Mouse (Mus musculus): Measurements from ENCODE around the gene 1110051M20Rik. TPM values are rescaled to one million over a fixed set of nuclear protein-coding genes. Genes with fewer than 3 reads are reported as not detected.

The 1110051M20Rik gene
- polyA plus RNA-seq, 2 experiments: 34.9 to 50.6 TPM

DNA sequence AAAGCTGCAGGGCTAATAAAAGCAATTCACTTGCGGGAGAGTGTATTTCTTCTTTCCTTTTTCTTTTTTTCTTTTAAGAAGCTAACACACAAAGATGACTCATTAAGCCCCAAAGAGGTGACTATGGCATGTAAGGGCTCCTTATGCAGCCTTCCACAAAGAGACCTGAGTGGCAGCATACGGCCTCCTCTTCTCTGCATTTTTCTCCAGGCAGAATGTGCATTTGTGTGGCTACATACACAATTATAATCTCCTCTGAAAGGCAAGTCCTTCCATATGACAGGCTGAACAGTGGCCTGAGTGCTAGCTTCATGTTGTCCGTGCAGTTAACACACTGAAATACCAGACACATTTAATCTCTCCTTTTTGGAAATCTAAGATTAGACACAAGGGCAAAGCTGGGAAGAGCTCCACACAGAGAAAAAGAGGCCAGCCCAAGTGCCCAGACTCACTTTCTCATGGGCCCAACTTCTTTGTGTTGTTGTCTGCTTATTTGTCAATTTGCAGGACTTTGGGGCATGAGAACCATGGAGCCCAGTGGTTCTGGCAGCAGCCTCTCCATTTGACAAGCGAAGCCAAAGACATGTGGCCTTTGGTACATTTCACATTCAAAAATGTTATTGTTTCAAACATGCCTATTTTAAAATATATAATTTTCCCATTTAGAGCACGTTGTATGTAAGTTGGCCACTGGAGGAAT lies 7.2 kb downstream of the 1110051M20Rik start:
- no peak for DNase-seq (ENCODE audit: low spot score)
- Histone ChIP-seq H3K9ac (ENCODE audit: low read depth, low read length, severe bottlenecking) (no peak overlapping the region), H3K4me3 (replicated peaks; ENCODE audit: low read length) (no peak overlapping the region), H3K36me3 (ENCODE audit: control insufficient read depth, insufficient read depth, low read length) (no peaks in the 10 kb centered on the region), H3K27ac (replicated peaks; ENCODE audit: low read depth, low read length) (no peak overlapping the region), H3K27me3 (ENCODE audit: control insufficient read depth, insufficient read depth, low read length) (no peaks in the 10 kb centered on the region), H3K4me1 (ENCODE audit: control insufficient read depth, insufficient read depth, low read length) (no peaks in the 10 kb centered on the region), H3K9me3 (ENCODE audit: control insufficient read depth, low read length) (no peaks in the 10 kb centered on the region), H3K4me2 (replicated peaks; ENCODE audit: low read depth, low read length, severe bottlenecking) (no peak overlapping the region)
- no peak for ATAC-seq (ENCODE audit: low FRiP score, low read depth)
- WGBS: 84% methylated on average over 5 of the region's 5 CpGs
- no peak for TF ChIP-seq POLR2A (IDR thresholded peaks at IDR 0.05; ENCODE audit: borderline replicate concordance, extremely low read depth, insufficient read depth, insufficient read length)

DNA sequence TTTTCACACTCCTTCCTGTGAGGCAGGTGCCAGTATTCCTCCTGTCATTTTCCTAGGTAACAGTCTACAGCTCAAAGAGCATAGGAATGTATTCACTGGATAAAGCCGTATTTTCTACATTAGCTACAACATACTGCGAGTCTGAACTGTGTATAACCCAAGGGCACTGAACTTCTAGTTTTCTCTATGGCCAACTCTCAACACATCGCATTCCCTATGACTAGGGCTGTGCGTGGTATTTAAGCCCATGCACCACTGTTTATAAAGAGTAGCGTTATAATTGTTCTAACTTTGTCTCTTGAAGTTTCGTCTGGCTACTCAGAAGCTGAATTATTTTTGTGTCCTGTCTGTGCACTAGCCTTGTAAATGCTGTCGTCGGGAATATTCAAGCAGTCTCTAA lies 7.8 kb downstream of the 1110051M20Rik start:
- Histone ChIP-seq H3K4me2 (replicated peaks; ENCODE audit: low read depth, low read length, severe bottlenecking) (no peak overlapping the region), H3K9ac (ENCODE audit: low read depth, low read length, severe bottlenecking) (no peak overlapping the region), H3K9me3 (ENCODE audit: control insufficient read depth, low read length) (no peaks in the 10 kb centered on the region), H3K27me3 (ENCODE audit: control insufficient read depth, insufficient read depth, low read length) (no peaks in the 10 kb centered on the region), H3K27ac (replicated peaks; ENCODE audit: low read depth, low read length) (no peak overlapping the region), H3K4me1 (ENCODE audit: control insufficient read depth, insufficient read depth, low read length) (no peaks in the 10 kb centered on the region), H3K4me3 (replicated peaks; ENCODE audit: low read length) (no peak overlapping the region), H3K36me3 (ENCODE audit: control insufficient read depth, insufficient read depth, low read length) (no peaks in the 10 kb centered on the region)
- no peak for ATAC-seq (ENCODE audit: low FRiP score, low read depth)
- WGBS: 91% methylated on average over 8 of the region's 8 CpGs
- DNase-seq (ENCODE audit: low spot score): no peak
- TF ChIP-seq POLR2A (IDR thresholded peaks at IDR 0.05; ENCODE audit: borderline replicate concordance, extremely low read depth, insufficient read depth, insufficient read length): no peak

DNA sequence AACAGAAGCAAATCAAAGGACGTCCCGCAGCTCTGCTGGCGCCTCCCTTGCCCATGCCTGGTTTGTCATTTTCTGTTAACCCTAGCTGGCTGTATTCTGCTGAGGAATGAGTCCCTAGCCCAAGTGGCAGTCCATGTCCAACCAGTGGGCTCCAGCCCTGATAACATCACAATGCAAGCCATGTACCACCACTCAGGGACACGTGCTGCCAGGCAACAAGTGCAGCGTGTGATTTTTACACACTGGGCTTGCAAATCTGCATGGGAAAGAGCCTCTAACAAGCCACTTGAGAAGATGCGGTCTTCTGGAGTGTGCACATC lies 13.9 kb downstream of the 1110051M20Rik start:
- H3K4me2 ChIP-seq (replicated peaks; ENCODE audit: low read depth, low read length, severe bottlenecking): no peak overlapping the region
- no peaks in the 10 kb centered on the region for H3K9me3 ChIP-seq (ENCODE audit: control insufficient read depth, low read length)
- DNase-seq (ENCODE audit: low spot score) (no peak), ATAC-seq (ENCODE audit: low FRiP score, low read depth) (no peak)
- H3K27me3 ChIP-seq (ENCODE audit: control insufficient read depth, insufficient read depth, low read length): no peaks in the 10 kb centered on the region
- no peak overlapping the region for H3K9ac ChIP-seq (ENCODE audit: low read depth, low read length, severe bottlenecking)
- 44% methylated on average over 6 of the region's 6 CpGs for WGBS
- no peak overlapping the region for H3K27ac ChIP-seq (replicated peaks; ENCODE audit: low read depth, low read length)
- TF ChIP-seq POLR2A (IDR thresholded peaks at IDR 0.05; ENCODE audit: borderline replicate concordance, extremely low read depth, insufficient read depth, insufficient read length): no peak
- 0 out of 2 replicates have a peak, but pooled peaks cover 4% of the 10 kb centered on the region for H3K4me1 ChIP-seq (ENCODE audit: control insufficient read depth, insufficient read depth, low read length)
- H3K36me3 ChIP-seq (ENCODE audit: control insufficient read depth, insufficient read depth, low read length): no peaks in the 10 kb centered on the region
- H3K4me3 ChIP-seq (replicated peaks; ENCODE audit: low read length): no peak overlapping the region

DNA sequence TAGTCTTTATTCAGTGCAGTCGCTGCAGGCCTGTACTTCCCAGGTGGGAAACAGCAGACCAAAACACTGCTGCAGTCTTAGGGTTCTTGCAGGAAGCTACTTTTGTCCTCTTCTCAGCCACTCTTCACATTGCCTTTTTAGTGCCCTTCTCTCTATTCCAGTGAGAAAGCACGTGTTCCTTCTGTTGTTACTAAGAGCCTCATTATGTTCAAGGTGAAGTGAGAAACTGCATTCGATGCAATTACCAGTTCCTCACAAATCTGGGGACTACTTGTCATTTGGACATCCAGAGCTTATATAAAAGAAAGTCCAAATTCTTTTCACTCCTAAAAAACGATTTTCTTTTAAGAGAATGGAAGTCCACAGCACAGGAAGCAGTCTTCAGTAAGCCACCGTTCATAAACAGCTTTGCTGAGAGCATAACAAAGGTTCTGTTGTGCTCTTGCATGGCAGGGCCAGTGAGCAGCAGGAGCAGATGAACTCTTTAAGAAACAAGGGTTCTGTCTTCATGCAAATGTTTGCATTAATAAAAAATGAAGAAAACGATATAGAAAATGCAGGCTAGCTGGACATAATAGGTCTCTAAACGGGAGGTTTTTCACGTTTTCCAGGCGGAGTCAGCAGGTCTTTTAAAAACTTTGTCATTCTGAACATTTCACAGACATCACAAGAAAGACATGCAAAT lies 14.4 kb downstream of the 1110051M20Rik start:
- Histone ChIP-seq H3K27me3 (ENCODE audit: control insufficient read depth, insufficient read depth, low read length) (no peaks in the 10 kb centered on the region), H3K9me3 (ENCODE audit: control insufficient read depth, low read length) (no peaks in the 10 kb centered on the region), H3K4me2 (replicated peaks; ENCODE audit: low read depth, low read length, severe bottlenecking) (no peak overlapping the region), H3K36me3 (ENCODE audit: control insufficient read depth, insufficient read depth, low read length) (no peaks in the 10 kb centered on the region), H3K27ac (replicated peaks; ENCODE audit: low read depth, low read length) (no peak overlapping the region), H3K9ac (ENCODE audit: low read depth, low read length, severe bottlenecking) (no peak overlapping the region), H3K4me3 (replicated peaks; ENCODE audit: low read length) (no peak overlapping the region), H3K4me1 (ENCODE audit: control insufficient read depth, insufficient read depth, low read length) (0 out of 2 replicates have a peak, but pooled peaks cover 4% of the 10 kb centered on the region)
- DNase-seq (ENCODE audit: low spot score) (no peak), ATAC-seq (ENCODE audit: low FRiP score, low read depth) (no peak)
- WGBS: 32% methylated on average over 9 of the region's 9 CpGs
- no peak for TF ChIP-seq POLR2A (IDR thresholded peaks at IDR 0.05; ENCODE audit: borderline replicate concordance, extremely low read depth, insufficient read depth, insufficient read length)

DNA sequence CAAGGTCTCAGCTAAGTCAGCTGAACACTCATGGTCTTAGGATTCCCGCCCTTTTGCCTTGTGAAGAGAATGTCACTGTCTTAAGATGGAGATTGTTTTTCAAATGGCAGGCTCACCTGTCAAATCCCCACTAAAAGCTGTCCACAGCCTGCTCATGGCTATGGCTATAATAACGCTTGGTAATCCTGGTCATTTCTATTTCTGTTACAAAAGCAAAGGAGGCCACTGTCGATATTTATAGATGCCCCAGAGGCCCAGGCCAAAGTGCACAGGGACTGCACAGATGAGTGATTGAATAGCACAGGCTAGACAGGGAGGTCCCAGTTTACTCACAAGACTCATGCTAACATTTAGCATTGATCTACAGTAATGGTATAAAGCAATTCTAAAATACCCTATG lies 15.4 kb downstream of the 1110051M20Rik start:
- ATAC-seq (ENCODE audit: low FRiP score, low read depth) (no peak), DNase-seq (ENCODE audit: low spot score) (no peak)
- no peaks in the 10 kb centered on the region for H3K9me3 ChIP-seq (ENCODE audit: control insufficient read depth, low read length)
- no peak for TF ChIP-seq POLR2A (IDR thresholded peaks at IDR 0.05; ENCODE audit: borderline replicate concordance, extremely low read depth, insufficient read depth, insufficient read length)
- no peak overlapping the region for H3K4me3 ChIP-seq (replicated peaks; ENCODE audit: low read length)
- H3K4me1 ChIP-seq (ENCODE audit: control insufficient read depth, insufficient read depth, low read length): 0 out of 2 replicates have a peak, but pooled peaks cover 4% of the 10 kb centered on the region
- WGBS: 83% methylated on average over 3 of the region's 3 CpGs
- no peaks in the 10 kb centered on the region for H3K36me3 ChIP-seq (ENCODE audit: control insufficient read depth, insufficient read depth, low read length)
- no peak overlapping the region for H3K9ac ChIP-seq (ENCODE audit: low read depth, low read length, severe bottlenecking)
- H3K27me3 ChIP-seq (ENCODE audit: control insufficient read depth, insufficient read depth, low read length): no peaks in the 10 kb centered on the region
- no peak overlapping the region for H3K4me2 ChIP-seq (replicated peaks; ENCODE audit: low read depth, low read length, severe bottlenecking)
- H3K27ac ChIP-seq (replicated peaks; ENCODE audit: low read depth, low read length): no peak overlapping the region
